Mouse (Mus musculus): ENCODE data around the gene Gtf2ird1. TPM values are rescaled to one million over a fixed set of nuclear protein-coding genes. Genes with fewer than 3 reads are reported as not detected.
A peak's percentile ranks its signal among the peaks of the same experiment; 100 is the strongest.

The Gtf2ird1 gene
- total and polyA plus RNA-seq, 3 experiments = 12.8 to 39.0 (median 13.1) TPM

- no peak overlapping the region for H3K9ac ChIP-seq (ENCODE audit: insufficient read depth, low read depth)
- in situ Hi-C loops (cut with MboI; ENCODE audit: low pct_ligation_motif_present, low pct_unique_long_range_greater_than_20kb, low sequenced_read_pairs) (no loop called here), dilution Hi-C loops (cut with MboI; ENCODE audit: extremely low pct_ligation_motif_present, extremely low pct_unique_long_range_greater_than_20kb, low sequenced_read_pairs) (no loop called here)
- no peak overlapping the region for H3K27ac ChIP-seq (ENCODE audit: insufficient read depth, low read depth)
- TF ChIP-seq CHD1 (IDR thresholded peaks at IDR 0.05; ENCODE audit: low read depth, low read length) (no peak), EP300 (IDR thresholded peaks at IDR 0.05; ENCODE audit: low read length) (0 out of 2 replicates have a peak, but pooled peaks have one; percentile 34)
- H3K4me2 ChIP-seq (ENCODE audit: insufficient read depth, low read depth, poor library complexity, severe bottlenecking) = no peak overlapping the region
- H3K4me3 ChIP-seq (replicated peaks in 1 of 3; ENCODE audit: low read depth in 2 of 3, low read length in 2 of 3, poor library complexity in 1 of 3) = no peak overlapping the region
- DNase-seq (ENCODE audit: extremely low read depth) = peak; percentile 75
- H3K79me2 ChIP-seq (replicated peaks; ENCODE audit: control insufficient read depth, extremely low read depth, insufficient read depth, poor library complexity, severe bottlenecking) = no peaks in the 10 kb centered on the region
- H3K9me3 ChIP-seq (replicated peaks; ENCODE audit: low read length) = peaks cover under 1% of the 10 kb centered on the region
- H3K27me3 ChIP-seq (replicated peaks) = no peaks in the 10 kb centered on the region
- H3K4me1 ChIP-seq (ENCODE audit: control insufficient read depth in 1 of 2, insufficient read depth in 2 of 2) = peaks cover 3 to 21% of the 10 kb centered on the region in 2 experiments; a peak in 3 of 4 replicates
- peaks cover 0 to 77% of the 10 kb centered on the region in 2 experiments for H3K36me3 ChIP-seq (replicated peaks in 1 of 2; ENCODE audit: control insufficient read depth in 1 of 2, insufficient read depth in 1 of 2, low read length in 1 of 2)
Observed at GRCm38 (mm10) chr5:134412341-134412740, 44.2 kb downstream of the Gtf2ird1 start.

GRCm38 (mm10) chr5:134410307-134410836, 46.1 kb downstream of the Gtf2ird1 start:
- in situ Hi-C loops (cut with MboI; ENCODE audit: low pct_ligation_motif_present, low pct_unique_long_range_greater_than_20kb, low sequenced_read_pairs) = no loop called here
- Histone ChIP-seq H3K27ac (ENCODE audit: insufficient read depth, low read depth) (no peak overlapping the region), H3K9ac (ENCODE audit: insufficient read depth, low read depth) (no peak overlapping the region), H3K36me3 (replicated peaks in 1 of 2; ENCODE audit: control insufficient read depth in 1 of 2, insufficient read depth in 1 of 2, low read length in 1 of 2) (peaks cover 0 to 76% of the 10 kb centered on the region in 2 experiments), H3K4me2 (ENCODE audit: insufficient read depth, low read depth, poor library complexity, severe bottlenecking) (no peak overlapping the region), H3K27me3 (replicated peaks) (no peaks in the 10 kb centered on the region), H3K4me3 (replicated peaks in 1 of 3; ENCODE audit: low read depth in 2 of 3, low read length in 2 of 3, poor library complexity in 1 of 3) (no peak overlapping the region), H3K9me3 (replicated peaks; ENCODE audit: low read length) (no peaks in the 10 kb centered on the region), H3K79me2 (replicated peaks; ENCODE audit: control insufficient read depth, extremely low read depth, insufficient read depth, poor library complexity, severe bottlenecking) (no peaks in the 10 kb centered on the region), H3K4me1 (ENCODE audit: control insufficient read depth in 1 of 2, insufficient read depth in 2 of 2) (peaks cover 3 to 21% of the 10 kb centered on the region in 2 experiments; a peak in 2 of 4 replicates)
- dilution Hi-C loops (cut with MboI; ENCODE audit: extremely low pct_ligation_motif_present, extremely low pct_unique_long_range_greater_than_20kb, low sequenced_read_pairs) = no loop called here
- no peak for DNase-seq (ENCODE audit: extremely low read depth)
- TF ChIP-seq KAT2A (IDR thresholded peaks at IDR 0.05; ENCODE audit: insufficient replicate concordance, low read length) (no peak), SMC3 (IDR thresholded peaks at IDR 0.05; ENCODE audit: low read depth, low read length) (no peak), PAX5 (IDR thresholded peaks at IDR 0.05; ENCODE audit: low read length) (no peak), MXI1 (IDR thresholded peaks at IDR 0.05; ENCODE audit: low read depth, low read length) (no peak), USF1 (IDR thresholded peaks at IDR 0.05; ENCODE audit: low read depth, low read length) (no peak), MEF2A (IDR thresholded peaks at IDR 0.05; ENCODE audit: borderline replicate concordance, low read depth, low read length) (no peak), EP300 (IDR thresholded peaks at IDR 0.05; ENCODE audit: low read length) (no peak), ZMIZ1 (IDR thresholded peaks at IDR 0.05; ENCODE audit: low read depth, low read length) (no peak), NRF1 (IDR thresholded peaks at IDR 0.05; ENCODE audit: low read depth, low read length) (no peak), MYC (IDR thresholded peaks at IDR 0.05; ENCODE audit: low read depth, low read length) (no peak), ZC3H11A (IDR thresholded peaks at IDR 0.05; ENCODE audit: low read depth, low read length) (no peak), SIN3A (IDR thresholded peaks at IDR 0.05; ENCODE audit: low read length) (no peak)

All from CH12.LX (cell line).